Mouse (Mus musculus): Measurements from ENCODE around the gene Prkcz.

GRCm38 (mm10) chr4:155366784-155367183, 5.6 kb upstream of the Prkcz start:
- TF ChIP-seq CTCF (IDR thresholded peaks at IDR 0.05; ENCODE audit: low read depth) (no peak), EP300 (IDR thresholded peaks at IDR 0.05; ENCODE audit: low read depth) (no peak)
